Mouse (Mus musculus) hindbrain, embryonic 11.5 days (tissue): ENCODE results near the gene Evpl. TPM values are rescaled to one million over a fixed set of nuclear protein-coding genes. Genes with fewer than 3 reads are reported as not detected.
A peak's percentile ranks its signal among the peaks of the same experiment; 100 is the strongest.

Experiments
- ATAC-seq: fragments of 200-750 bp; cut with Nextera tagmentation; 2 replicates; pipeline ENCODE4 v1.8.0; 2017; ENCODE audit warnings: mild to moderate bottlenecking, moderate TSS enrichment, moderate library complexity; ENCODE audit not compliant: low FRiP score
- DNase-seq: peaks from one replicate; pipeline ENCODE4 v3.0.0-alpha.2; 2015; ENCODE audit warnings: low spot score
- H3K27ac ChIP-seq: fragments of 300-500 bp; sonication (generic); 2 replicates; pipeline ENCODE4 v1.5.1; 2014; ENCODE audit warnings: mild to moderate bottlenecking, low read depth, low read length
- H3K27me3 ChIP-seq: fragments of 300-500 bp; sonication (generic); 2 replicates; pipeline ENCODE4 v1.6.1; 2014; ENCODE audit warnings: mild to moderate bottlenecking, low read length, moderate library complexity, mixed read lengths; ENCODE audit not compliant: control insufficient read depth, insufficient read depth
- H3K36me3 ChIP-seq: fragments of 300-500 bp; sonication (generic); 2 replicates; pipeline ENCODE4 v1.6.1; 2014; ENCODE audit warnings: mild to moderate bottlenecking, low read length, moderate library complexity, mixed read lengths; ENCODE audit not compliant: control insufficient read depth, insufficient read depth
- H3K4me1 ChIP-seq: fragments of 300-500 bp; sonication (generic); replicated peaks from 2 replicates; pipeline ENCODE4 v1.6.1; 2014; ENCODE audit warnings: low read length, mixed read lengths; ENCODE audit not compliant: control insufficient read depth, insufficient read depth
- H3K4me2 ChIP-seq: fragments of 300-500 bp; sonication (generic); replicated peaks from 2 replicates; pipeline ENCODE4 v1.6.1; 2014; ENCODE audit warnings: mild to moderate bottlenecking, low read depth, low read length
- H3K4me3 ChIP-seq: fragments of 300-500 bp; sonication (generic); 2 replicates; pipeline ENCODE4 v1.5.1; 2014; ENCODE audit warnings: low read depth, low read length
- H3K9ac ChIP-seq: fragments of 300-500 bp; sonication (generic); 2 replicates; pipeline ENCODE4 v1.6.1; 2014; ENCODE audit warnings: low read depth, low read length
- H3K9me3 ChIP-seq: fragments of 300-500 bp; sonication (generic); 2 replicates; pipeline ENCODE4 v1.6.1; 2016; ENCODE audit warnings: low read length; ENCODE audit not compliant: control insufficient read depth
- WGBS: fragments of 180-500 bp; shearing (Covaris S2); extraction: QIAGEN DNeasy Blood & Tissue Kit; methylation state at CpG from one replicate; pipeline ENCODE4 v1.1.7; 2014; 5-methylcytosine and 5-hydroxymethylcytosine counted together
- polyA plus RNA-seq: library from polyadenylated mRNA; unstranded; fragments of >200 nt; fragmentation: Nextera tagmentation; extraction: Ambion mirVana; gene quantifications from 2 replicates; pipeline ENCODE4 v1.2.1, GENCODE M21; 2014

Evpl gene
- polyA plus RNA-seq: 0.49 and 0.52 TPM in 2 replicates

GRCm38 (mm10) chr11:116237742-116238395 is at the start of gene Evpl:
TSS of gene Evpl (minus strand) at chr11:116238077.
- Histone ChIP-seq H3K36me3 (no peaks in the 10 kb centered on the region), H3K9me3 (no peaks in the 10 kb centered on the region), H3K27ac (no peak within 1 kb of the TSS), H3K27me3 (peaks cover 15% of the 10 kb centered on the region), H3K4me3 (no peak within 1 kb of the TSS), H3K9ac (no peak within 1 kb of the TSS), H3K4me1 (no peaks in the 10 kb centered on the region), H3K4me2 (no peak within 1 kb of the TSS)
- no peak for DNase-seq
- no peak for ATAC-seq
- 17% methylated on average over 29 of the region's 31 CpGs for WGBS

- H3K36me3 ChIP-seq: peaks cover 8% of the 10 kb centered on the region; the same call in 1 of the 2 replicates
- H3K4me1 ChIP-seq: no peaks in the 10 kb centered on the region
- DNase-seq: no peak
- H3K4me3 ChIP-seq: no peak overlapping the region
- ATAC-seq: no peak
- no peak overlapping the region for H3K9ac ChIP-seq
- no peaks in the 10 kb centered on the region for H3K9me3 ChIP-seq
- H3K4me2 ChIP-seq: no peak overlapping the region
- peaks cover 28% of the 10 kb centered on the region for H3K27me3 ChIP-seq
- H3K27ac ChIP-seq: no peak overlapping the region
- 73% methylated on average over 5 of the region's 5 CpGs for WGBS
Measured at GRCm38 (mm10) chr11:116287351-116287750, 49.5 kb upstream of the Evpl start.

GRCm38 (mm10) chr11:116285770-116286191 is 47.9 kb upstream of the Evpl start:
- Histone ChIP-seq H3K27ac (no peak overlapping the region), H3K36me3 (peaks cover 5% of the 10 kb centered on the region; the same call in 1 of the 2 replicates), H3K9ac (no peak overlapping the region), H3K27me3 (peaks cover 43% of the 10 kb centered on the region), H3K9me3 (no peaks in the 10 kb centered on the region), H3K4me3 (no peak overlapping the region), H3K4me2 (no peak overlapping the region), H3K4me1 (peaks cover 10% of the 10 kb centered on the region)
- WGBS: 68% methylated on average over 7 of the region's 7 CpGs
- DNase-seq: peak; percentile 16
- no peak for ATAC-seq

- DNase-seq (no peak), ATAC-seq (no peak)
- Histone ChIP-seq H3K4me2 (no peak overlapping the region), H3K36me3 (peaks cover 5% of the 10 kb centered on the region; the same call in 1 of the 2 replicates), H3K9me3 (no peaks in the 10 kb centered on the region), H3K4me1 (peaks cover 10% of the 10 kb centered on the region), H3K27me3 (peaks cover 54% of the 10 kb centered on the region), H3K4me3 (no peak overlapping the region), H3K27ac (no peak overlapping the region), H3K9ac (no peak overlapping the region)
- 59% methylated on average over 6 of the region's 6 CpGs for WGBS
Measured at GRCm38 (mm10) chr11:116283982-116284381, 46.1 kb upstream of the Evpl start.

GRCm38 (mm10) chr11:116282912-116283521 is 45.1 kb upstream of the Evpl start:
- DNase-seq (peak; percentile 30), ATAC-seq (no peak)
- Histone ChIP-seq H3K4me1 (peaks cover 10% of the 10 kb centered on the region), H3K4me2 (no peak overlapping the region), H3K27me3 (peaks cover 54% of the 10 kb centered on the region), H3K36me3 (0 out of 2 replicates have a peak, but pooled peaks cover under 1% of the 10 kb centered on the region), H3K27ac (no peak overlapping the region), H3K4me3 (no peak overlapping the region), H3K9ac (no peak overlapping the region), H3K9me3 (no peaks in the 10 kb centered on the region)
- WGBS: 11% methylated on average over 48 of the region's 48 CpGs

GRCm38 (mm10) chr11:116282089-116282488 is 44.2 kb upstream of the Evpl start:
- Histone ChIP-seq H3K36me3 (no peaks in the 10 kb centered on the region), H3K27me3 (peaks cover 54% of the 10 kb centered on the region), H3K4me1 (peaks cover 10% of the 10 kb centered on the region), H3K9ac (no peak overlapping the region), H3K4me2 (no peak overlapping the region), H3K9me3 (no peaks in the 10 kb centered on the region), H3K27ac (no peak overlapping the region), H3K4me3 (no peak overlapping the region)
- peak; percentile 44 for DNase-seq
- WGBS: 1% methylated on average over 11 of the region's 11 CpGs
- ATAC-seq: no peak

GRCm38 (mm10) chr11:116281671-116282070 is 43.8 kb upstream of the Evpl start:
- DNase-seq (no peak), ATAC-seq (no peak)
- Histone ChIP-seq H3K27ac (no peak overlapping the region), H3K4me1 (peaks cover 10% of the 10 kb centered on the region), H3K9ac (no peak overlapping the region), H3K36me3 (no peaks in the 10 kb centered on the region), H3K9me3 (no peaks in the 10 kb centered on the region), H3K4me3 (peak overlapping the region; percentile 27), H3K27me3 (peaks cover 54% of the 10 kb centered on the region), H3K4me2 (peak overlapping the region; percentile 42)
- WGBS: 2% methylated on average over 18 of the region's 18 CpGs

GRCm38 (mm10) chr11:116280751-116281663 is 43.1 kb upstream of the Evpl start, which contains the start of gene Galr2:
TSS of gene Galr2 (plus strand) at chr11:116280939.
- WGBS: 7% methylated on average over 48 of the region's 48 CpGs
- H3K4me3 ChIP-seq: peak within 1 kb of the TSS; percentile 27
- H3K9ac ChIP-seq: peak within 1 kb of the TSS; percentile 41; the same call in 1 of the 2 replicates
- no peak for ATAC-seq
- H3K27me3 ChIP-seq: peaks cover 54% of the 10 kb centered on the region
- peak; percentile 54 for DNase-seq
- no peaks in the 10 kb centered on the region for H3K9me3 ChIP-seq
- H3K36me3 ChIP-seq: no peaks in the 10 kb centered on the region
- H3K27ac ChIP-seq: no peak within 1 kb of the TSS
- peak within 1 kb of the TSS; percentile 42 for H3K4me2 ChIP-seq
- peaks cover 10% of the 10 kb centered on the region for H3K4me1 ChIP-seq
